38 mouse cellular contexts compared by ENCODE assay signal in genomic region chr7:30766408-30766807, GRCm38 (mm10). TPM values are rescaled to one million over a fixed set of nuclear protein-coding genes. Genes with fewer than 3 reads are reported as not detected.
DNase-seq lines count a peak whose midpoint lies in the region; ATAC-seq and TF ChIP-seq lines count a peak whose summit lies in the region.
"Had no signal": no experiment of that assay in that cellular context is flagged by ENCODE, and none has a peak within 500 bp of the region (broad histone marks: within the 10 kb centered on the region; RNA-seq: fewer than 3 reads in every experiment).

No protein-coding gene starts in this region.

- TF ChIP-seq POLR2A in liver, adult 2 months (IDR thresholded peaks at IDR 0.05; ENCODE audit: extremely low read depth, insufficient read depth, low read length), result no peak
- TF ChIP-seq POLR2A in small intestine, adult 2 months (IDR thresholded peaks at IDR 0.05; ENCODE audit: low read depth, low read length), result no peak

- H3K79me2 ChIP-seq in liver, adult 2 months (ENCODE audit: control insufficient read depth, insufficient read depth, low read length), result no peaks in the 10 kb centered on the region

- no peak overlapping the region for H3K4me3 ChIP-seq in liver, adult 2 months (ENCODE audit: insufficient read depth, low read depth, low read length)
- no peak overlapping the region for H3K4me3 ChIP-seq in liver, embryonic 11.5 days (ENCODE audit: low read depth, low read length)
- no peak overlapping the region for H3K4me3 ChIP-seq in ES-E14 (ENCODE audit: insufficient read depth in 1 of 2, low read depth in 1 of 2, low read length in 2 of 2, poor library complexity in 1 of 2, severe bottlenecking in 1 of 2)
- H3K4me3 ChIP-seq in small intestine, adult 2 months (ENCODE audit: low read depth, low read length), result no peak overlapping the region
- H3K4me3 ChIP-seq: embryonic facial prominence, embryonic 12.5 days; heart, embryonic 13.5 days; hindbrain, embryonic 10.5 days; limb, embryonic 13.5 days; liver, embryonic 13.5 days; megakaryocyte, embryonic 14.5 days; midbrain, embryonic 13.5 days; neural tube, embryonic 13.5 days had no signal

- H3K4me2 ChIP-seq in liver, embryonic 11.5 days, result no peak overlapping the region
- H3K4me2 ChIP-seq: embryonic facial prominence, embryonic 12.5 days; heart, embryonic 13.5 days; limb, embryonic 13.5 days; liver, embryonic 13.5 days; midbrain, embryonic 13.5 days; neural tube, embryonic 13.5 days had no signal

- H3K36me3 ChIP-seq in liver, adult 2 months (ENCODE audit: control insufficient read depth, insufficient read depth, low read length), result no peaks in the 10 kb centered on the region
- no peaks in the 10 kb centered on the region for H3K36me3 ChIP-seq in liver, embryonic 11.5 days (ENCODE audit: control insufficient read depth, insufficient read depth, low read length)
- no peaks in the 10 kb centered on the region for H3K36me3 ChIP-seq in ES-E14 (ENCODE audit: control insufficient read depth, insufficient read depth, low read length, poor library complexity, severe bottlenecking)
- H3K36me3 ChIP-seq in small intestine, adult 2 months (ENCODE audit: control insufficient read depth, insufficient read depth, low read length), result no peaks in the 10 kb centered on the region
- H3K36me3 ChIP-seq: embryonic facial prominence, embryonic 12.5 days; heart, embryonic 13.5 days; hindbrain, embryonic 10.5 days; limb, embryonic 13.5 days; liver, embryonic 13.5 days; midbrain, embryonic 13.5 days; neural tube, embryonic 13.5 days had no signal

- peak; percentile 37 for TF ChIP-seq CTCF in liver, adult 2 months (IDR thresholded peaks at IDR 0.05; ENCODE audit: low read depth, low read length)
- TF ChIP-seq CTCF in small intestine, adult 2 months (IDR thresholded peaks at IDR 0.05; ENCODE audit: extremely low read depth, insufficient read length, insufficient replicate concordance, low read depth, low read length), result peak; percentile 8; the same call in 1 of the 2 replicates

- in situ Hi-C loops in ES-E14 (cut with MboI; ENCODE audit: low sequenced_read_pairs in 2 of 2, unreplicated experiment in 2 of 2), result no loop called here

- no peaks in the 10 kb centered on the region for H3K4me1 ChIP-seq in liver, adult 2 months (ENCODE audit: control insufficient read depth, insufficient read depth, low read length)
- peaks cover 6% of the 10 kb centered on the region for H3K4me1 ChIP-seq in liver, embryonic 11.5 days (replicated peaks; ENCODE audit: control insufficient read depth, insufficient read depth, low read length)
- H3K4me1 ChIP-seq in ES-E14 (ENCODE audit: control insufficient read depth in 2 of 2, insufficient read depth in 2 of 2, low read length in 2 of 2, poor library complexity in 1 of 2), result peaks cover 0 to 15% of the 10 kb centered on the region in 2 experiments; a peak in 2 of 4 replicates
- peaks cover 7% of the 10 kb centered on the region; the same call in 1 of the 2 replicates for H3K4me1 ChIP-seq in small intestine, adult 2 months (ENCODE audit: control insufficient read depth, insufficient read depth, insufficient read length, low read length)
- H3K4me1 ChIP-seq: embryonic facial prominence, embryonic 12.5 days; limb, embryonic 13.5 days; neural tube, embryonic 13.5 days had no signal

- H3K27me3 ChIP-seq in liver, adult 2 months (ENCODE audit: control insufficient read depth, insufficient read depth, low read length), result no peaks in the 10 kb centered on the region
- peaks cover 16% of the 10 kb centered on the region for H3K27me3 ChIP-seq in liver, embryonic 11.5 days (replicated peaks; ENCODE audit: control insufficient read depth, insufficient read depth, low read length)
- no peaks in the 10 kb centered on the region for H3K27me3 ChIP-seq in small intestine, adult 2 months (ENCODE audit: control insufficient read depth, insufficient read depth, low read length)
- H3K27me3 ChIP-seq: embryonic facial prominence, embryonic 12.5 days had no signal

- no peaks in the 10 kb centered on the region; the same call in 1 of the 2 replicates for H3K9me3 ChIP-seq in liver, embryonic 11.5 days (ENCODE audit: control insufficient read depth, low read length)
- no peaks in the 10 kb centered on the region for H3K9me3 ChIP-seq in ES-E14 (ENCODE audit: control insufficient read depth, insufficient read depth, low read depth, low read length)
- H3K9me3 ChIP-seq: embryonic facial prominence, embryonic 12.5 days; limb, embryonic 13.5 days; liver, embryonic 13.5 days; midbrain, embryonic 13.5 days; neural tube, embryonic 13.5 days had no signal

- 88% methylated on average over 4 of the region's 4 CpGs for WGBS in liver, adult 2 months
- 75% methylated on average over 4 of the region's 4 CpGs for WGBS in liver, embryonic 11.5 days
- WGBS in small intestine, adult 2 months, result 90% methylated on average over 4 of the region's 4 CpGs

- H3K27ac ChIP-seq in liver, adult 2 months (replicated peaks; ENCODE audit: insufficient read depth, low read depth, low read length), result no peak overlapping the region
- no peak overlapping the region for H3K27ac ChIP-seq in liver, embryonic 11.5 days (ENCODE audit: low read depth, low read length)
- no peak overlapping the region for H3K27ac ChIP-seq in ES-E14 (ENCODE audit: insufficient read depth, low read depth, low read length, poor library complexity, severe bottlenecking)
- H3K27ac ChIP-seq in small intestine, adult 2 months (ENCODE audit: insufficient read depth, low read depth, low read length), result no peak overlapping the region
- H3K27ac ChIP-seq: embryonic facial prominence, embryonic 12.5 days; heart, embryonic 13.5 days; hindbrain, embryonic 10.5 days; limb, embryonic 13.5 days; liver, embryonic 13.5 days; midbrain, embryonic 13.5 days; neural tube, embryonic 13.5 days had no signal

- DNase-seq in liver, adult 2 months (ENCODE audit: extremely low read depth, low read depth, low spot score), result no peak
- no peak for DNase-seq in liver, embryonic 11.5 days (ENCODE audit: low spot score)
- no peak for DNase-seq in ES-E14 (ENCODE audit: low read depth, low spot score)
- DNase-seq in cerebellum, postnatal 4 days (ENCODE audit: low spot score in 2 of 2), result no peak
- no peak for DNase-seq in ovary, postnatal 36 days (ENCODE audit: low spot score)
- DNase-seq: adrenal gland, postnatal 10 days; cerebellum, adult 11 months; cerebellum, adult 9-10 months; cerebellum, postnatal 36 days; embryo, embryonic 11 days; heart, postnatal 14 days; kidney, postnatal 25 days; liver, embryonic 13.5 days; lung, adult 18-20 months; lung, postnatal 4 days; retina, postnatal 1 day; right cerebral cortex, postnatal 14 days; thymus, adult 2 months had no signal

- ATAC-seq in liver, embryonic 11.5 days (replicated peaks; ENCODE audit: low FRiP score), result no peak
- ATAC-seq: forebrain, embryonic 14.5 days; hindbrain, embryonic 16.5 days; intestine, embryonic 16.5 days; lung, postnatal 0 days; midbrain, embryonic 13.5 days had no signal

- H3K9ac ChIP-seq in liver, adult 2 months (ENCODE audit: low read depth, low read length), result no peak overlapping the region
- no peak overlapping the region for H3K9ac ChIP-seq in liver, embryonic 11.5 days (ENCODE audit: low read depth, low read length)
- H3K9ac ChIP-seq in ES-E14 (ENCODE audit: insufficient read depth, low read depth, low read length, poor library complexity, severe bottlenecking), result no peak overlapping the region
- H3K9ac ChIP-seq: embryonic facial prominence, embryonic 12.5 days; heart, embryonic 13.5 days; limb, embryonic 13.5 days; liver, embryonic 13.5 days; midbrain, embryonic 13.5 days; neural tube, embryonic 13.5 days had no signal

TF ChIP-seq in ES-E14, 5 proteins besides CTCF, POLR2A, EP300 and RAD21:
- TF ChIP-seq ZNF384 (IDR thresholded peaks at IDR 0.05; ENCODE audit: low read depth, low read length), result peak; percentile 75; the same call in 1 of the 2 replicates
- no peak for TF ChIP-seq HCFC1 (IDR thresholded peaks at IDR 0.05; ENCODE audit: borderline replicate concordance, insufficient read depth, low read length)
TF ChIP-seq in ES-E14: peak in this region for 1.

RNA-seq across cellular contexts. Expression of gene Dmkn, which starts 2.9 kb away (rescaled TPM):
- not detected in 2 replicates for total RNA-seq in liver, adult 2 months (2014; rRNA removed)
- 0.44 TPM in 1 of 2 replicates, not detected in the other for polyA plus RNA-seq in liver, adult 2 months (2012; rRNA removed)
- not detected in 2 replicates for polyA plus RNA-seq in liver, embryonic 11.5 days (2014; fragmentation: Nextera tagmentation; extraction: Ambion mirVana)
- total RNA-seq in ES-E14 (2012; rRNA removed), result 1.9 and 4.9 TPM in 2 replicates
- 1.2 and 2.7 TPM in 2 replicates for polyA plus RNA-seq in small intestine, adult 2 months (2012; rRNA removed)
- polyA plus RNA-seq: embryonic facial prominence, embryonic 12.5 days; liver, embryonic 13.5 days had no signal

RNA-seq across cellular contexts. Expression of gene Sbsn, which starts 15.1 kb away (rescaled TPM):
- 0.46 and 0.60 TPM in 2 replicates for total RNA-seq in liver, adult 2 months (2014; rRNA removed)
- 0.33 and 0.41 TPM in 2 replicates for polyA plus RNA-seq in liver, adult 2 months (2012; rRNA removed)
- polyA plus RNA-seq in liver, embryonic 11.5 days (2014; fragmentation: Nextera tagmentation; extraction: Ambion mirVana), result 0.07 and 0.21 TPM in 2 replicates
- 9.8 and 20.8 TPM in 2 replicates for total RNA-seq in ES-E14 (2012; rRNA removed)
- polyA plus RNA-seq in small intestine, adult 2 months (2012; rRNA removed), result 0.23 and 0.27 TPM in 2 replicates

RNA-seq across cellular contexts. Expression of gene Krtdap, which starts 21.3 kb away (rescaled TPM):
- total RNA-seq in liver, adult 2 months (2014; rRNA removed), result not detected in 2 replicates
- polyA plus RNA-seq in liver, adult 2 months (2012; rRNA removed), result not detected in 2 replicates
- not detected in 2 replicates for polyA plus RNA-seq in liver, embryonic 11.5 days (2014; fragmentation: Nextera tagmentation; extraction: Ambion mirVana)
- total RNA-seq in ES-E14 (2012; rRNA removed), result 3.2 and 4.9 TPM in 2 replicates
- not detected in 2 replicates for polyA plus RNA-seq in small intestine, adult 2 months (2012; rRNA removed)
- total RNA-seq: heart, adult 8-10 months; heart, postnatal 14 days; layer of hippocampus, adult 18-20 months; layer of hippocampus, postnatal 14 days; left cerebral cortex, adult 8-10 months; left cerebral cortex, postnatal 36 days had no signal
- polyA plus RNA-seq: forebrain, embryonic 14.5 days; hindbrain, embryonic 10.5 days; kidney, embryonic 14.5 days; midbrain, embryonic 13.5 days had no signal

RNA-seq across cellular contexts. Expression of gene Gapdhs, which starts 22.9 kb away (rescaled TPM):
- total RNA-seq in liver, adult 2 months (2014; rRNA removed), result not detected in 2 replicates
- 0.50 and 1.3 TPM in 2 replicates for polyA plus RNA-seq in liver, adult 2 months (2012; rRNA removed)
- 0.31 and 0.44 TPM in 2 replicates for polyA plus RNA-seq in liver, embryonic 11.5 days (2014; fragmentation: Nextera tagmentation; extraction: Ambion mirVana)
- not detected in 2 replicates for total RNA-seq in ES-E14 (2012; rRNA removed)
- polyA plus RNA-seq in small intestine, adult 2 months (2012; rRNA removed), result not detected in 2 replicates
- total RNA-seq: adrenal gland, postnatal 10 days; gastrocnemius, adult 8-10 months; gastrocnemius, postnatal 4 days; heart, adult 8-10 months; heart, postnatal 14 days; layer of hippocampus, adult 18-20 months; layer of hippocampus, postnatal 14 days; left cerebral cortex, adult 8-10 months had no signal
- polyA plus RNA-seq: liver, embryonic 13.5 days had no signal

RNA-seq across cellular contexts. Expression of gene Tmem147, which starts 37.1 kb away (rescaled TPM):
- total RNA-seq in liver, adult 2 months (2014; rRNA removed), result 124 and 146 TPM in 2 replicates
- 248 and 335 TPM in 2 replicates for polyA plus RNA-seq in liver, adult 2 months (2012; rRNA removed)
- 168 and 181 TPM in 2 replicates for polyA plus RNA-seq in liver, embryonic 11.5 days (2014; fragmentation: Nextera tagmentation; extraction: Ambion mirVana)
- total RNA-seq in ES-E14 (2012; rRNA removed), result 137 and 155 TPM in 2 replicates
- 181 and 200 TPM in 2 replicates for polyA plus RNA-seq in small intestine, adult 2 months (2012; rRNA removed)
